Mouse (Mus musculus) myocyte (in vitro differentiated cells): ENCODE results near the gene Hsd17b11.

Source experiments
- CEBPB ChIP-seq: IDR thresholded peaks from 2 replicates; pipeline ENCODE4 v1.6.1; 2011; ENCODE audit warnings: mild to moderate bottlenecking, moderate library complexity; ENCODE audit not compliant: poor library complexity, insufficient read depth, severe bottlenecking
- E2F4 ChIP-seq: IDR thresholded peaks from one replicate; pipeline ENCODE4 v1.6.1; 2011; ENCODE audit warnings: mild to moderate bottlenecking, control low read depth, moderate library complexity; ENCODE audit not compliant: insufficient read depth
- MAX ChIP-seq: IDR thresholded peaks from one replicate; pipeline ENCODE4 v1.6.1; 2011; ENCODE audit warnings: low read depth, mild to moderate bottlenecking, control low read depth
- MYOD1 ChIP-seq, 3 experiments: IDR thresholded peaks; one replicate each; pipeline ENCODE4 v1.6.1; 2011; ENCODE audit warnings: control low read depth in 2 of 3, low read depth in 2 of 3, mild to moderate bottlenecking in 2 of 3, moderate library complexity in 1 of 3; ENCODE audit not compliant: insufficient read length in 2 of 3, control insufficient read depth in 1 of 3
- MYOG ChIP-seq, 3 experiments: IDR thresholded peaks; one replicate each; pipeline ENCODE4 v1.6.1; 2011; ENCODE audit warnings: control low read depth in 2 of 3, low read depth in 2 of 3, mild to moderate bottlenecking in 2 of 3; ENCODE audit not compliant: insufficient read length in 2 of 3, control insufficient read depth in 1 of 3, insufficient read depth in 1 of 3
- POLR2A ChIP-seq: IDR thresholded peaks from one replicate; pipeline ENCODE4 v1.6.1; 2011; ENCODE audit warnings: low read depth, mild to moderate bottlenecking, control low read depth, moderate library complexity; ENCODE audit not compliant: insufficient read length
- POLR2AphosphoS2 ChIP-seq: IDR thresholded peaks from one replicate; pipeline ENCODE4 v1.6.1; 2011; ENCODE audit warnings: low read depth, control low read depth; ENCODE audit not compliant: insufficient read length
- REST ChIP-seq: IDR thresholded peaks from one replicate; pipeline ENCODE4 v1.6.1; 2011; ENCODE audit warnings: mild to moderate bottlenecking, control low read depth, moderate library complexity; ENCODE audit not compliant: insufficient read depth, insufficient read length
- SRF ChIP-seq: IDR thresholded peaks from one replicate; pipeline ENCODE4 v1.6.1; 2011; ENCODE audit warnings: low read depth; ENCODE audit not compliant: control insufficient read depth, insufficient read length
- TCF12 ChIP-seq: IDR thresholded peaks from one replicate; pipeline ENCODE4 v1.6.1; 2011; ENCODE audit warnings: mild to moderate bottlenecking, control low read depth; ENCODE audit not compliant: poor library complexity, insufficient read depth, severe bottlenecking
- TCF3 ChIP-seq: IDR thresholded peaks from one replicate; pipeline ENCODE4 v1.6.1; 2011; ENCODE audit warnings: low read depth, control low read depth; ENCODE audit not compliant: insufficient read length
- USF1 ChIP-seq: IDR thresholded peaks from one replicate; pipeline ENCODE4 v1.6.1; 2011; ENCODE audit warnings: low read depth, mild to moderate bottlenecking, control low read depth, moderate library complexity

- no peak for TF ChIP-seq POLR2A
- no peak for TF ChIP-seq MAX
- no peak for TF ChIP-seq USF1
- TF ChIP-seq CEBPB = peak; percentile 75; the same call in 1 of the 2 replicates
- no peak for TF ChIP-seq E2F4
- TF ChIP-seq TCF12 = no peak
- no peak for TF ChIP-seq POLR2AphosphoS2
- peak in 1 of 3 experiments; percentile 35 for TF ChIP-seq MYOD1 (IDR thresholded peaks at IDR 0.05; ENCODE audit: control insufficient read depth in 1 of 3, insufficient read length in 2 of 3, low read depth in 2 of 3)
- TF ChIP-seq MYOG (IDR thresholded peaks at IDR 0.05; ENCODE audit: control insufficient read depth in 1 of 3, insufficient read depth in 1 of 3, insufficient read length in 2 of 3, low read depth in 2 of 3) = peak in 1 of 3 experiments; percentile 31
- TF ChIP-seq SRF = peak; percentile 5
- no peak for TF ChIP-seq TCF3
- no peak for TF ChIP-seq REST
Observed at GRCm38 (mm10) chr5:103953135-103954083, 68.3 kb downstream of the Hsd17b11 start.
